In the genomic region with DNA sequence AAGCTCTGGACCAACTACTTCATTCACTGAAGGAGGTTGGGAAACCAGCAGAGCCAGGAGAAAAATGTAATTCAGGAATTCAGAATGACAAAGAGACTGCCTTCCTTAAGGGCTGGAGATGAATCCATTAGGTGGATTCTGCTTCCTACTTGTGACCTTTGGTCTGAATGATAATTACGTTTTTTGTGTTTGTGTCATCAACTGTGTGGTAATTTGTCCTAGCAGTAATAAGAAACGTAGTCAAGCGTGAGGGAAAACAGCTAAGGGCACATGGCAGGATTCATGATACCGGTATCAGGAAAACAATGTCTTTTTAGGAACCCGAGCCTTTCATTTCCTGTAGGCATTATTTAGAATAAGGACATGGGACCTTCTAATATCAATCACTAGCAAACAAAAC, we compare ENCODE assay signal across 18 mouse cellular contexts.
"Had no signal": no experiment of that assay in that cellular context is flagged by ENCODE, and none has a peak within 500 bp of the region (broad histone marks: within the 10 kb centered on the region; RNA-seq: fewer than 3 reads in every experiment).

No protein-coding gene starts in this region.

- H3K27ac ChIP-seq: left cerebral cortex, adult 2 months; liver, embryonic 13.5 days; midbrain, embryonic 13.5 days; neural tube, embryonic 12.5 days; stomach, postnatal 0 days had no signal

- DNase-seq: kidney, adult 18-20 months; kidney, adult 9 months; kidney, postnatal 36 days; layer of hippocampus, postnatal 36 days; liver, embryonic 13.5 days; lung, adult 2 months; lung, postnatal 14 days; lung, postnatal 4 days; right cerebral cortex, adult 18-20 months; right cerebral cortex, postnatal 14 days; right cerebral cortex, postnatal 4 days; thymus, adult 2 months; thymus, postnatal 14 days; thymus, postnatal 4 days had no signal

- H3K9ac ChIP-seq: liver, embryonic 13.5 days; midbrain, embryonic 13.5 days; neural tube, embryonic 12.5 days had no signal

- H3K4me1 ChIP-seq: liver, embryonic 13.5 days; midbrain, embryonic 13.5 days; neural tube, embryonic 12.5 days had no signal

- H3K27me3 ChIP-seq: liver, embryonic 13.5 days; midbrain, embryonic 13.5 days; neural tube, embryonic 12.5 days had no signal

- H3K9me3 ChIP-seq: liver, embryonic 13.5 days; midbrain, embryonic 13.5 days; neural tube, embryonic 12.5 days had no signal

- H3K4me3 ChIP-seq: left cerebral cortex, adult 2 months; liver, embryonic 13.5 days; midbrain, embryonic 13.5 days; neural tube, embryonic 12.5 days had no signal

- ATAC-seq: midbrain, embryonic 13.5 days had no signal

- H3K4me2 ChIP-seq: liver, embryonic 13.5 days; midbrain, embryonic 13.5 days; neural tube, embryonic 12.5 days had no signal

- H3K36me3 ChIP-seq: liver, embryonic 13.5 days; midbrain, embryonic 13.5 days; neural tube, embryonic 12.5 days had no signal
